Mouse (Mus musculus) olfactory bulb, adult 2 months (tissue): Measurements from ENCODE around the gene Timm44. TPM values are rescaled to one million over a fixed set of nuclear protein-coding genes. Genes with fewer than 3 reads are reported as not detected.

Source experiments
- H3K27ac ChIP-seq: fragments of 200-500 bp; 2 replicates; pipeline ENCODE4 v1.5.1; 2012; ENCODE audit warnings: low read depth, low read length; ENCODE audit not compliant: insufficient read depth
- H3K4me1 ChIP-seq: fragments of 200-500 bp; 2 replicates; pipeline ENCODE4 v1.6.1; 2012; ENCODE audit warnings: low read length; ENCODE audit not compliant: control insufficient read depth, insufficient read depth
- H3K4me3 ChIP-seq: fragments of 200-500 bp; 2 replicates; pipeline ENCODE4 v1.5.1; 2012; ENCODE audit warnings: mild to moderate bottlenecking, low read depth, low read length, moderate library complexity; ENCODE audit not compliant: insufficient read depth
- CTCF ChIP-seq: fragments of 200-500 bp; IDR thresholded peaks from 2 replicates; pipeline ENCODE4 v1.5.1; 2012; ENCODE audit warnings: low read depth, mild to moderate bottlenecking, low read length, moderate library complexity; ENCODE audit not compliant: insufficient read depth
- POLR2A ChIP-seq: fragments of 200-500 bp; IDR thresholded peaks from 2 replicates; pipeline ENCODE4 v1.6.1; 2012; ENCODE audit warnings: mild to moderate bottlenecking, low read depth, low read length, moderate library complexity; ENCODE audit not compliant: insufficient read depth
- WGBS: fragments of 180-500 bp; shearing (Covaris S2); methylation state at CpG from one replicate; pipeline ENCODE4 v1.1.7; 2018; 5-methylcytosine and 5-hydroxymethylcytosine counted together
- polyA plus RNA-seq: library from polyadenylated mRNA; stranded (reverse); fragments of >200 nt; gene quantifications from 2 replicates; pipeline ENCODE4 v1.2.4, GENCODE M21; 2012; ENCODE audit warnings: low replicate concordance; ENCODE audit not compliant: missing spikeins, insufficient read depth, insufficient read length

The Timm44 gene
- polyA plus RNA-seq, 1 experiment, result not detected

DNA sequence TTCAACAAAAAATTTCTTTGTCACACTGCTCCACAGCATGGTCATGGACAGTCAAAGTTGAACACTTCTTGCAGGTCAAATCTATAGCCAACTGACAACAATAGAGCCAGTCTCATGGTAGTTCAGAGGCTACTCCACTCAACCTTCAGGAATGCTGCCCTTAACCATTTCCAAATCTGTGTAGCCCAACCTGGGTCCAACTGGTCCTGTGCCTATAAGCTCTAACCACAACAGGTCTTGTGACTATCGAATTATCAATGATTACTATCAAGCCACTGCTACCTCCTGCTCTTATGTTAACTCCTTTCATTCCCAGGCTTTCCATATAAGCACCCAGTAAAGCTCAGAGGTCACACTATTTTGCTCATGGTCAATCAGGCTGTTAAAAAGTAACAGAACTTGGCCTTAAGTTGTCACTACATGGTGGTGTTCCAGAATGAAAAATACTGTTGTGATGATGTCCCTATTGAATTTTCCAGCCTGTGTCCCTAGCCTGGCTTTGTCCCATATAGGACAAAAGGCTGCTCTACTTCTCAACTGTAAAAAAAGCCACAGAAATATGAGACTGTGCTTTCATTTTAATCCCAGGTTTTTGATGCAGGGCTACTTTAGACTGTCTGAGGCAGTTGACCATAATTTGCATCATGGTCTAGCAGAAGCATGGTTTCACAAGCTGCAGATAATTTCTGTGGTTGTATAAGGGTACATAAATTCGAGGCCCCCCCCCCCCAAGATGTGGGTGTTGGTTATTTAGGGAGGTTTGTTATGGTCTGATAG, 43.3 kb upstream of the Timm44 start:
- WGBS, result 79% methylated on average over 2 of the region's 2 CpGs
- Histone ChIP-seq H3K4me3 (no peak overlapping the region), H3K4me1 (peaks cover 9% of the 10 kb centered on the region), H3K27ac (no peak overlapping the region)
- no peak for TF ChIP-seq CTCF
- TF ChIP-seq POLR2A, result no peak

DNA sequence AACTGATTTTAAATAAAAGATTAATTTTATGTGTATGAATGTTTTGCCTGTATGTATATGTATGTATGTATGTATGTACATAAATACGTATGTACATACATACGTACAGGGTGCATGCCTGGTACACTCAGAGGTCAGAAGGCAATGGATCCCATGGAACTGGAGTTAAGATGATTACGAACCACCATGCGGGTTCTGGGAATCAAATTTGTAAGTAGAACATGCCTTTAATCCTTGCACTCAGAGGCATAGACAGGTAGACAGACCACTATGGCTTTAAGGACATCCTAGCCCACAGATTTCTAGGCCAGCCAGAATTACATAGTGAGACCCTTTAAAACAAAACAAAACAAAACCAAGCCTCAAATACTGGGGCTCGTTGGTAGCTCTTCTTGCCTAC, 42.4 kb upstream of the Timm44 start:
- WGBS, result 79% methylated on average over 5 of the region's 5 CpGs

DNA sequence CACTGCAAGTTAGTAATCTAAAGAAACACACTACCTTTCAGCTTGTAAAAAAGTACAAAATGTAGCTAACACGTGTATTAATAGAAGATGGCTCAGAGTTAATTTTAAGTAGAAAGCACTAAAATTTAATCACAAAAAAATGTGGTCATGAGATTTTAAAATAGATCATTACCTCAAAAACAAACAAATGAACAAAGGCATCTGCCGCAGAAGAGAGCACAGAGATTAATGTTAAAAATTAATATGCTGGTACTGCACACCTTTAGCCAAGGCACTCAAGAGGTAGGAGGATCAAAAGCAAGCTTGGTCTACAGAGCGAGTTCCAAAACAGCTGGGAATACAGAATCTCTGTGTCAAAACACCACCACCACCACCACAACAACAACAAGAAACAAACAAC, 39.1 kb upstream of the Timm44 start:
- Histone ChIP-seq H3K27ac (no peak overlapping the region), H3K4me1 (peaks cover 4% of the 10 kb centered on the region; the same call in 1 of the 2 replicates), H3K4me3 (no peak overlapping the region)
- no peak for TF ChIP-seq POLR2A
- TF ChIP-seq CTCF, result no peak
- WGBS, result 65% methylated on average over 3 of the region's 3 CpGs

More for the DNA sequence above, 42.4 kb upstream of the Timm44 start:
- Histone ChIP-seq H3K4me1 (peaks cover 9% of the 10 kb centered on the region), H3K27ac (no peak overlapping the region), H3K4me3 (no peak overlapping the region)
- TF ChIP-seq POLR2A, result no peak
- TF ChIP-seq CTCF, result no peak

DNA sequence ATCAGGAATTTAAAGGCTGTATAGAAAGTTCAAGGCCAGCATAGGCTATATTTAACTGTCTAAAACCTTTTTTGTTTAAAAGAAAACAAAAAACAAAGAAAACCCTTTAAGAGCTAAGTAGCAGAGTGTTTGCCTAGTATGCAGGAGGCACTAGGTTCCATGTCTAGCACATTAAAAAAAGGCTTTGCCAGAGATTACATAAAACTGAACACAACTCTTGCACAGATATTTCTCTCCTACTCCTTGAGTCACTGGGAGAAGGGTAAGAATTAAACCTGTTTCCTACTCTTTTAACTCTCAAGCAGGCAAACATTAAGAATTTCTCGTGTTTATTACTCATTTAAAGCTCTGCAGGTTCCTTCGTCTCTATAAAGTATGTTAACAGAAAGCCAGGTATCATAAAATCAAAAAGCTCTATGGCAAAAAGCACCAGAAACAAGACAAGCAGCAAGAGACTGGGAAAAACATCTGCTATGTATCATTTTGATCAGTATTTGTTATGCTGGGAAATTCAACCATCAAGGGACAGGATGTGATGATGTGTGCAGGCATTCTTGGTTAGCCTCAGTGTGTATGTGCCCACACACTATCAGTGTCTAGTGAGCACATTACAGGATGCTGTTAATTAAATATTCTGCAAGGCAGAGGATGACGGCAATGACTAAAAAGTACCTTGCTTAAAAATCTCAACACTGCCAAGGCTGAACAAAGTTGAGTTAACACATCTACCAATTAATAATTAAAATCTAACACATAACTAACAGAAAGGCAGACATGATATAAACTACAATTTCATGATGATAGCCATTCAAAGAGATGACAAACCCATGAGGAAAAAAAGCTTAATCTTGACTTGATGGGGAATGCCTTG, 37.8 kb upstream of the Timm44 start:
- peaks cover 2% of the 10 kb centered on the region; the same call in 1 of the 2 replicates for H3K4me1 ChIP-seq
- no peak overlapping the region for H3K27ac ChIP-seq

DNA sequence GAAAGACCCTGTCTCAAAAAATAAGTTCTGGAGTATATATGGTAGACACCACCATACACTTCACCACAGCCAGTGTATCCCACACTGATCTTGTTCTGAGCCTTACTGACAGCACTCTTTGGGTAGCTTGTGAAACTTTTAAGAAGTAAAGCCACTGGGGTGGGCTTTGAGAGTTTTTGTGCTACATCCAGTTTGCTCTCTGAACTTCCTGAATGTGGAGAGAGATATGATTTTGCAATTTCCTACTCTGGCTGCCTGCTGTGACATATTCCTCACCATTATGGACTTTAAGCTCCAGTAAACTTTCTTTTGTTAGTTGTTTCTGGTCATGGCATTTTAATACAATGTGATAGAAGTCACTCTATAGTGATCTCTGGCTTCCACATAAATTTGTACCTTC, 36.4 kb upstream of the Timm44 start:
- Histone ChIP-seq H3K27ac (no peak overlapping the region), H3K4me3 (no peak overlapping the region), H3K4me1 (peaks cover 2% of the 10 kb centered on the region; the same call in 1 of the 2 replicates)
- TF ChIP-seq CTCF, result no peak
- no peak for TF ChIP-seq POLR2A

More for the DNA sequence above, 37.8 kb upstream of the Timm44 start:
- WGBS, result 32% methylated on average over 3 of the region's 3 CpGs
- no peak overlapping the region for H3K4me3 ChIP-seq
- no peak for TF ChIP-seq CTCF
- TF ChIP-seq POLR2A, result no peak

DNA sequence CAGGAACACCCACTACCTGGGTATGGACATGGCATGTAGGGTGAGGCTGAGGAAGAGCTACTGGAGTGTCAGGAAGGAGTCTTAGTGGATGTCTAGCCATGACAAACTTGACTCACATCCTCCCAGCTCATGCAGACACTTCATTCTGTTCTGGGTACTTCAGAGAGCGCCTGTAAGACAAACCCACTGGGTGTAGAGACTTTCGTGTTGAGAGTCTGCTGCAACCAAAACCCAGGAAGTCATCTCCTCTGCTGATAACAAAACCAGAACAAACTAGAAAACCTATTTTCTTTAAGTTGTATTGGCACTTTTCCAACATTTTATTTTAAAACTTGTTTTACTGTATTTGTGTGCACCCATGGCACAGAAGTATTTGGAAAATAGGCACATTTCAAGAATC, 30.1 kb upstream of the Timm44 start:
- TF ChIP-seq POLR2A (no peak), CTCF (no peak)
- H3K4me1 ChIP-seq, result no peaks in the 10 kb centered on the region
- no peak overlapping the region for H3K27ac ChIP-seq
- no peak overlapping the region for H3K4me3 ChIP-seq
- 84% methylated on average over 2 of the region's 2 CpGs for WGBS

DNA sequence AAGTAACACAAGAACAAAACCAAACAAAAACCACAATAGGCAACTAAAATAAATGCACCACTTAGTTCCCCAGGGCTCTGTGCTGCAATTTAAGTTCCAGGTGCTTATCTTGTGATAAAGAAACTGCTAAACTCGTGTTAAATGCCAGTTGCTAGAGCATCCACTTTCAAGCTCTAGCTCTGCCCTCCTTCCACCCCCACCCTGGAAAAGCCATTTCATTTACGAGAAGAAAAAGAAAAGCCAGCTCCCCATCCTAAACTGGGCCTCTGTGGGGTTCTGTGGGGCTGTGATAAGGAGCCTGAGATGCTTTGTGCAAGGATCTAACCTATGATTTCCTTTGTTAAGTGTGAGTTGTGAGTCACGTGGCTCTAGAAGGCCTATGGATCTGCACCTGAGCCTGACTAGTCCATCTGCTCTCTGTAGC, 28.4 kb upstream of the Timm44 start:
- no peak overlapping the region for H3K27ac ChIP-seq
- no peaks in the 10 kb centered on the region for H3K4me1 ChIP-seq
- no peak overlapping the region for H3K4me3 ChIP-seq
- 56% methylated on average over 3 of the region's 3 CpGs for WGBS
- TF ChIP-seq CTCF, result no peak
- TF ChIP-seq POLR2A, result no peak

DNA sequence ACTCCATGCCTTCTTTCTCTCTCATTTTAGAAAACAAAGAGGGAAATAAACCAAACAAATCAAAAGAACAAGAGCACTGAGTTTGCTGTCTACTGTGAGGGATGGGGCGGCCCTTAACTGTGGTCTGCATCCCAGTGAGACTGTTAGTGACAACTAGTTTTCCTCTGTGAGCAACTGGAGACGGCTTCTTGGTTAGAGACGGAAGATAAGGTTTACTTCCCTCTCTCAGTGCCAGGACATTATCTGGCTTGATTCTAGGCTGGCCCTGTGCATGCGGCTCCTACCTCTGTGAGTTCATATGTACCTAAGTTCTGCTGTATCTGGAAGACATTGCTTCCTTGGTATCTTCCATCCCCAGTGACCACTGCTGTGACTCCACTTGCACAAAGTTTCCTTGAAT, 22.1 kb upstream of the Timm44 start:
- Histone ChIP-seq H3K4me1 (no peaks in the 10 kb centered on the region), H3K27ac (no peak overlapping the region), H3K4me3 (no peak overlapping the region)
- TF ChIP-seq CTCF (no peak), POLR2A (no peak)
- 95% methylated on average over 4 of the region's 4 CpGs for WGBS

DNA sequence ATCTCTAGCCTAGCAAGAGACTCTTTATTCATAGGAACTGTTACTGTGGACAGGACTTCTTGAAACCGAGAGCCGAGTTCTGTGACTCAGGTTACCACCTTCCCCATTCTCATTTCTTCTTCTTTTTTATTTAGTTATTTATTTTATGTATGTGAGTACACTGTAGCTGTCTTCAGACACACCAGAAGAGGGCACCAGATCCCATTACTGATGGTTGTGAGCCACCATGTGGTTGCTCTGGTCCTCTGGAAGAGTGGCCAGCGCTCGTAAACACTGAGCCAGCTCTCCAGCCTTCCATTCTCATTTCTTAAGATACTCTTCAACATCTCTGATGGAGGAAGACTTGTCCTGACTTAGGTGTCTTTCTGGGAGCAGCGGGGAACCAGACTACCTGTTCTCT, 17.0 kb upstream of the Timm44 start:
- no peak overlapping the region for H3K4me3 ChIP-seq
- no peaks in the 10 kb centered on the region for H3K4me1 ChIP-seq
- no peak overlapping the region for H3K27ac ChIP-seq
- TF ChIP-seq CTCF (no peak), POLR2A (no peak)
- WGBS, result 82% methylated on average over 5 of the region's 5 CpGs
